Mouse (Mus musculus) lung, adult 2 months (tissue): Measurements from ENCODE around the gene Macrod2.

Experiments
- CTCF ChIP-seq: fragments of 200-500 bp; IDR thresholded peaks from 2 replicates; pipeline ENCODE4 v1.5.1; 2011; ENCODE audit warnings: mild to moderate bottlenecking, low read length, control low read depth; ENCODE audit not compliant: insufficient read depth
- POLR2A ChIP-seq: fragments of 200-500 bp; IDR thresholded peaks from 2 replicates; pipeline ENCODE4 v1.6.1; 2011; ENCODE audit warnings: low read depth, mild to moderate bottlenecking, control low read depth, low read length, borderline replicate concordance; ENCODE audit errors: extremely low read depth

DNA sequence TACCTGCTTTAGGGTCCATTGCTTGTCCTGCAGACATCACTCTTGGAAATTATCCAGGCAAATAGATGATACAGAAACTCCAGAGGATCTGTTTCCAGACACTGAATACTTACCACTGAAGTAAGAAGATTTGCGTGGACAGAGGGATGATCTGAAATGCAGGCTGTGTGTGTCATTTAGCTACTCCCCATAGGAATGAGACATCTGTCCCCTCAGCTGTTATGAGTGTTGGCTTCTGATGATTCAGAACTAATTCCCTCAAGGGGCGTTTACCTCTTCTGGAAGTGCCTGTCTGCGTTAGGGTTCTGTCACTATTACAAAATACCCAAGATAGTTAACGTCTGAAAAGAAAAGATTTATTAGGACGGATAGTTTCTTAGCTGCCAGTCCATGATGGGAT lies 576.7 kb downstream of the Macrod2 start:
- TF ChIP-seq CTCF (no peak), POLR2A (no peak)
